Mouse (Mus musculus): ENCODE results near the gene Iqgap2. TPM values are rescaled to one million over a fixed set of nuclear protein-coding genes. Genes with fewer than 3 reads are reported as not detected.

The Iqgap2 gene
- total RNA-seq, 2 experiments from 2014 or later = 93.7 to 97.7 TPM

DNA sequence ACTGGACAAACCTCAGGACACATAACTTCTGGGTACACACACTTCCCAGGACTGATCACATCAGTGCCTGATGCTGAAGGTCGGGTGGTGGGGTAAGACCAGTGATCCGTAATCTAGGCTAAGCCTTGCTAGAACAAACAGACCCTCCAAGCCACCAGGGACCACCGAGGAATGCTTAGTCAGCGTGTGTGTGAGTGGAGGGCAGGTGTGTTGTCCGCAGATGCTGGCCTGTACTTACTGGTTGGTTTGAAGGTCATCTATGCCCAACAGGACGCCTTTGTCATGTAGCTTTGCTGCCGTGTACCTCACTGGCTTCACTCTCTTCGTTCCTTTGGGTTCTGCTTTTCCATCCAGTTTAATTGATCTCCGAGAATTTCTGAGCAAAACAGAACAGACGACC lies 262.0 kb downstream of the Iqgap2 start:
- DNase-seq (ENCODE audit: low spot score in 2 of 2) = no peak

DNA sequence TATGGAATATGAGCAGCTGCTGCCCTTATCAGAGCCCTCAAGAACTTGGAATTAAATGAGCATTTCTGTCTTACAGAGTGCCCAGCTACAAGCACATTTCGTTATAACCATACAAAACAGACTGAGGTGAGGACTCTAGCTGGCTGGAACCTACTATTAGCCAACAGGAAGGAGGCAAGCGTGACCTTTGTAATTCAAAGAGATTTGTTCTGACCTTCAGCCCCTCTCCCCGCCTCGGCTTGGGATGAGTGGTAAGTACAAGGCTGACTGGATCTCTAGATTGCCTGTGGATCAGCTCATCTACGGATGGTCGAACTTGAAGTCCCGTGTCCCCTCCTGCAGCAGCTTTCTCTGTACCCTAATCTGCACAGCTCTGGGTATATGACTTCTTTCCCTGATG lies 265.0 kb downstream of the Iqgap2 start:
- DNase-seq (ENCODE audit: low spot score in 2 of 2) = no peak

DNA sequence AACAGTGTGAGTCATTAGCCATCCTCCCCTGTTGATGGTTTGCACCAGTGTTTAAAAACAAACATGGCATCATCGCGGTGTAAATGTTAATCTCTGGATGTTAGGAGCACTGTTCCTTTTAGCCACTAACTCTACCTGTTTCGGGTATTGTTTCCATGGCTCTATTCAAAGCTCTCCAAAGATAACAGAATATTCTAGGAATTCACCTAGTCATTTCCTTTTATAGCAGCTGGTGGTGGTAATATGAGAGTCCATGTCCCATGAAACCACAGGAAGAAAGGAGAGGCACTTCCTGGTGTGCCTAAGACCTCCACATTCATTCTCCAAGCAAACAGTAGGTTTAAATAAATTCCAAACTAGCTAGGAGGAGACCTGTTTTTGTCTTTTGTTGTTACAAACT lies 268.7 kb downstream of the Iqgap2 start:
- DNase-seq (ENCODE audit: low spot score in 2 of 2) = no peak

DNA sequence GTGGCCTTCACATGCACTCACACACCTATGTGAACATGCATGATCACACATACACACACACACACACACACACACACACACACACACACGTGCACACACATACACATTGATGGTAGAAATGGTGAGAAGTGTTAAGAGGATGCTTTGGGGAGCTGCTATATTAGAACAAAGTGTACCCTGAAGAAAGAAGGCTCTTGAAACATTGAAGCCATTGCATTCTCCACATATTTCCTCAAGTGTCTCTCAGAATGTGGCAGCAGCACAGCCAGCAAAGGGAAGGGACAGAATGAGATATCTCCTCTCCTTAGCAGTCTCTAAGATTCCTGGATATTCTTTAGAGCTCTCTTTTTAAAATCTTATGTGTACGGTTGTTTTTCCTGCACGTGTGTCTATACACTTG lies 270.2 kb downstream of the Iqgap2 start:
- DNase-seq (ENCODE audit: low spot score in 2 of 2) = no peak

DNA sequence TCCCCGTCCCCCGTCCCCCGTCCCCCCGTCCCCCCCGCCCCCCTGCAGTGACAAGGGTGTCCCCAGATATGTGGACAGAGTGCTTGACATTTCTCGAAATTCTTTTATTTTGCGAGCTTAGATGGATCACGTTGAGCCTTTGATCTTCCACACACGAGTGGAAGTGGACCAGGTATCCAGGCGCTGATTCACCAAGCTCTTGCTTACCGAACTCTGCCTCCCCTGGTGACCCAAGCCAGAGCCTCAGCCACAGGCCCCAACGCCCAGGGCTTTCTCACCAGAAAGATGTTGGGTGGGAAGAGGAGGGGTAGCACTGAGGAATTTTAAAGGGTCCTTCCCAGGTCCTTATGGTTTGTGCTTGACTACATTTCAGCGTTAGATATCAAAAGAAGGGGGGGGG lies 272.9 kb downstream of the Iqgap2 start:
- no peak for DNase-seq (ENCODE audit: low spot score in 2 of 2)

DNA sequence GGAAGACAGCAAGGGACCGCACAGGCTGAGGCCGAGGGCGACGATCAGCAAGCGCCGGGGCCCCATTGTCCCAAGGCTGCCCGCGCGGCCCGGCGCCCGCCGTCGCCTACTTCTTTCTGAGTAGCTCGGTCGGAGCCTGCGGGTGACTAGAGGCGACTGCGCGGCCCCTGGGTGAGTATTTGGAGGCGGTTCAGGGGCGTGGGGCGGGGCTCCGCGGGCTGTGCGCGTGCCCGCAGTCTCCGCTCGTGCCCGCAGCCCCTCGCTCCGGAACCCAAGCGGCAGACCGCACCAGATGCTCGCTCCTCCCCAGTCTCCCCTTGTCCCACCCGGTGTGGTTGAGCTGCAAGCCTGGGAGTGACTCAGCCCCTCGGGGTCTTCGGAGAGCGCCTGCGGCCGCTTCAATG lies 273.4 kb downstream of the Iqgap2 start, which contains the start of gene F2r:
TSS of gene F2r (minus strand) at position 179 of the 404 bp plus-strand sequence.
- DNase-seq (ENCODE audit: low spot score in 2 of 2) = peak; percentile 75 to 76

DNA sequence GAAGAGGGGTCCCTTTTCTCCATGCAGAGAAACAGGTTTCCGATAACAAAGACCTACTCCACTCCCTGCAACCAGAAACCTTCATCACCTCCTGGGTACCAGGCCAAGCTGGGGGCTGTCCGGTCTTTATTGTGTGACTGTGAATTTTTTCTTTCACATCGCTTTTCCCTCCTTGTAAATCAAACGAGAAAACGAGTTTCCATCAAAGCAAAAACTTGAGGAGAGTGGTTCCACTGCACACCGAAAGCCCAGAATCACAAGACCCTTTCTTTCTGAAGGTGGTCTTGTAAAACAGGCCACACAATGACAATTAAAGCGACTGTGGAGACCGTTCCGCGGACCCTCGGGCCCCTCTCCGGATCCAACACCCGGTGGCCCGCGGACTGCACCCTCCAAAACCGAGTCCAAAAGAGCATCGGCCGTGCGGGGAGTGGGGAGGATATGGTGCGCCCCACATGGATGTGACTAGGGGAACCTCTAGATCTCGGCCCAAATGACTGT lies 274.0 kb downstream of the Iqgap2 start:
- DNase-seq (ENCODE audit: low spot score in 2 of 2) = no peak

DNA sequence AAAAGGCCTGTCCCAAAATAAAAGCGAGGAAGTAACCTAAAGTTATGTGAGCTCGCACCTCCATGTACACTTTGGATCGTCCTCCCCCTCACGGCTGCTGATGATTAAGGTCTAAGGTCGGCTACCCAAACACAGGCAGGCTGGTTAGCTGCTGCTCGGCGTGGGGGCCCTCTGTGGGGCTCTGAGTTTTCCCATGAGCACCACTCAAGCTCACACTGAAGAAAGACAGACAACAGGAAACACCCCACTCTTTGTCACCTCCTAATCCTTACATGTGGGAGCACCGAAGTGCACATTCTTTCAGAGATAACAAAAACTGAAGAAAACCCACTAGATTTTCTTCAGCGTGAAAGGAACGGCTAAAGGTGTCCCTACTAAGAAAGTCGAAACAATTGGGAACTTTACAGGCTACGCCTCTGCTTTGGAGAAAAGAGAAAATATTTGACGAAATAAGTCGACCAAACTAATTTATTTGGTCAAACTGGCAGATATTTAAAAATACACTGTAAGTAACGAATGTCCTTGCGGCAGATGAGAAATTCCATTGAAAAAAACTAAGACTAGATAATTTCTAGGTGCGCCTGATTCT lies 274.5 kb downstream of the Iqgap2 start:
- no peak for DNase-seq (ENCODE audit: low spot score in 2 of 2)

DNA sequence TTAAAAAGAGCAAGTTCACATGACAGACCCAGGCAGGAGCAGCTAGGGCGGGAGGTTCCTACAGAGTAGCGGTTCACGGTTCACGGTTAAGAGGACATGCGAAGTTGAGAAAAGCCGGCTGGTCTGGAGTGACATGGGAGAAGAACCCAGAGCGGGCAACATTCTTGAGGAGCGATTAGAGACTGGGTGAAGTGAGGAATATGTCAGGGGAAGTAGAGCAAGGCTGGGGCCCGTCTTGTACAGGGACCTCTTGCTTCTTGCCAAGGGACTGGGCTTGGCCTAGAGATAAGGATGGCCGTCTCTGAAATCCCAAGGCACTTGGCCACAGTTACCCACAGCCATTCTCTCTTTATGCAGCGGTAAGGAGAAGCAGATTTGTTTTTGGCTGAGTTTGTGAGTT lies 275.2 kb downstream of the Iqgap2 start:
- no peak for DNase-seq (ENCODE audit: low spot score in 2 of 2)

DNA sequence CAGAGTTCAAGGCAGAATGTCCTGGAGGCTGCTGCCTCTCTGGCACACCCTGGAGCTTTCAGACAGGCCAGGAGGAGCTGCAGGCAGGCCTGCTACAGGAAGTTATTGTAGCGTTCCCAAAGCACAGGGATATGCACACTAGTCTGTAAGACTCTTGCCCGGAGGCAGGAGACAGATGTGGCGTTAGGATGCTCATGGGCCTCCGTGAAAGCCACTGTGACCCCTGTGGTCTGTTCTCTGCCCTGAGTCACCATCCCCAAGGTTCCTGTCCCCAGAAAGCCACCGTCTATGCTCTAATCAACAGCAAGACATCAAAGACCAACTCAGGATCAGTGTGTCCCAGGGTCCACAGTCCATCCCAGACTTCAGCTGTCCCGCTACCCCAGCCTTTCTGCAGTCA lies 277.0 kb downstream of the Iqgap2 start:
- no peak for DNase-seq (ENCODE audit: low spot score in 2 of 2)

DNA sequence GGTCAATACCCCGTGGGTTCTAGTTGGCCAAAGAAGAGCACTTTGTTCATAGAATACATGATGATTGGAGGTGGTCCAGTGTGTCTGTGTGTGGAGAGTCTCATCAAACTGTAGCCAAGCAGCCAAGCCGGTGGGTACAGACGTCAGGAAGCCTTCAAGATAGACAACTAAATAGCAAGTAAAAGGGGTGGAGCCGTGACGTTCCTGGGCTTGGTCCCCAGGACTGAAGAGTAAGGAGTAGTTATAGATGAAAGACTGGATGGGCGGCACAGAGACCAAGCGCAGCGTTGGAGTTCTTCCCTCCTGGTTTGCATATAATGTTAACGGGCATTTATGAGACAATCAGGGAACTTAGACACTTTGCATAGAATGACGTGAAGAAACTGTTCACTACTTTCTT lies 279.5 kb downstream of the Iqgap2 start:
- DNase-seq (ENCODE audit: low spot score in 2 of 2) = no peak

DNA sequence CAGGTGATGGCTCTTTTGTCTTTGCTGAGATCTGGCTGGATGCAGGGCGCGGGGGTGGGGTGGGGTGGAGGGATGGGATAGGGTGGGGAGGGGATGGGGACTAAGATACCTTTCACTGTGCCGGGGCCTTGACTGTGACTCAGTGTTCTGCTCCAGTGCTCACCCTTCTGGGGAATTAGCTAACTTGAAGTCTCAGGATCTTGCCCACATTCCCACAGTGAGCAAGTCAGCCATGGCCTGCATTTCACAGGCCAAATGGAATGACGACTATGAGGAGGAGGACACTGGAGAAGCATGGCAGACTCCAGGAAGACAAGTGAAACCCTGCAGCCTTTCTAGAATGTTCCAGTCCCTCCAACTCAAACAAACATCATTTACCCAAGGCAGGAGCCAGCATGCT lies 280.0 kb downstream of the Iqgap2 start:
- DNase-seq (ENCODE audit: low spot score in 2 of 2) = no peak

DNA sequence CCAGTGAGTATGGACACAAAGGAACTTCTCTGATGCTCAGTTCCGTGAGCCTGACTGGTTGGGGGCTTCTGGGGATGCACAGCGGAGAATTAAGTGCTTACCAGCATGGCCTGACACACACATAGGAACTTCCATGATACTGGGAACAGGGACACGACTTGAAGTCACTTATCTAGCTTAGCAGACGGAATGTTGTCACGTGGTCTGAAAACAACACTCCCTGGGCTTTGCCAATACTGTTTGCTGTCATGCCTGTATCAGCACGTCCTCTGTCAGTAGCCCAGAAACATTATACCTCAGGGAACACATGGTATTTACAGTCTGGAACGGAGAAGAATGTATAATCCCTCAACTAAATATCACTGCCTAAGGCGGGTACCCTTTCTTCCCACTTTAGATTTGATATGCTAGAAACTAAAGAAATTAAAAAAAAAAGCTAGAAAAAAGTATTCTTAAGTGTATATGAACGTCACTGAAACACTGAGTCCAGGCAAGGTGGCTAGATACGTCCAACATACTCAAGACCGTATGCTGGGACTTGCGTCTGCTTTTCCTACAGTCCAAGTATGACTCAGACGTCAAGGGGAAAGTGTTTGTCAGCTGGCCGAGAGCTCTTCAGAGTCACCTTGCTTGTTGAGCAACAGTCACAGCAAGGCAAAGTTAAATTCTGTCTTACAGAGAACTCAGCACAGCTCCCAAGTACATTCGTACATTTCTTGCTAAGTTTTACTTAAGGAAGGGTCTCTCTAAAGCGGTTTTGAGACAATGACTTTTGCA lies 280.7 kb downstream of the Iqgap2 start:
- DNase-seq (ENCODE audit: low spot score in 2 of 2) = no peak

DNA sequence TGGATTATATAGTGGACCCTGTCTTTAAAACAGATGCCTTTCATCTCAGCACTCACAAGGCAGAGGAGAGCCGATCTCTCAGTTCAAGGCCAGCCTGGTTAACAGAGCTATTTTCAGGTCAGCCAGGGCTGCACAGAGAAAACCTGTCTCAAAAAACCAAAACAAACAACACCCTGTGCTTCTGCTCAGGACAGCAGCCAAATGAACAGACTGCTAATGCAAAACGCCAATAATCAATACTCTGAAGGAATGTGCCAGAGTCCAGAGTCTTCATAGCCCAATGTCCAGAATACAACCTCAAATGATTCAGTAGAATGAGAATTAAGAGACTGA lies 282.7 kb downstream of the Iqgap2 start:
- DNase-seq (ENCODE audit: low spot score in 2 of 2) = no peak

DNA sequence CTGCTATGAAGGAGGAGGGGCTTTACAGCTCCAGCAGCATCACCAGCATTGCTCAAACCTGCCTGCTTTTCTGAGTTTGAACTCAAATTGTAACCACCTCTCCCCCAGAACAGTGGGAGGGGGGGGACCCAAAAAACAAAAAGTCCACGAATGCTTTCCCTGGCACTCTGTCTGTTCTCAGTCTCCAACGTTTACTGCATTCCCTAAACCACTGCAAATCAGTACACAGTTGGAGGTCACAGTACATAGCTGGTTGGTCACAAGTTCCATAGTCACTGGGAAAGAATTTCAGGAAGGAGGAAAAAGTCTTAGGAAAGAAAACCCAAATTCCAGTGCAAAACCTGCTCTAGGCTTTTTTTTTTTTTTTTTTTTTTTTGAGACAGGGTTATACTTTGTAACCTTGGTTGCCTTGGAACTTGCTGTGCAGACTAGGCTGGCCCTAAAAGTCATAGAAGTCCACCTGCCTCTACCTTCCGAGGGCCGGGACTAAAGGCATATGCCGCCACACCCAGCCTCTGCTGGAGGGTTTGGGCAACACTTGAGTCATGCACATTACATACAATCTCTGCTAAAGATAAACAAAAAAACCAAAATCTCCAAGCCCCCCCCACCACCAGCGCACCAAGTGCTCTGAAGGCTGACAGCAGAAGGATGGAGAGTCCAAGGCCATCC lies 283.2 kb downstream of the Iqgap2 start:
- no peak for DNase-seq (ENCODE audit: low spot score in 2 of 2)

DNA sequence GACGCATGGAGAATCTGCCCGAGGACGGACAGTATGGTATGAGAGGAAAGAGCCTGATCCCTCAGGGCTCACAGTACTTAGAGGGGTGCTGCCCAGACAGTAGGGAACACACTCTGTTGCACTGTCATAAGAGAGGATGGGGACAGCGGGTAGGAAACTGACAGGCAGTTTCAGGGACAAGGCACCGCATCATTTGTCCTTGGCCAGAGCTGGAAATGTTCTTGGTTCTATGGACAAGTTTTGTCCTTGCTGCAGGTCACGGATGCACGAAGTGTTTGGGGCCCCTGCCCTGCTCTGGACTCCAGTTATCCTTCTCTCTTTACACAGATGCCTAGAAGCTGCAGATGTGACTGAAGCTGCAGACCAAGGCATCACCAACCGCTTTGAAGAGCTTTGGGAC lies 284.7 kb downstream of the Iqgap2 start:
- no peak for DNase-seq (ENCODE audit: low spot score in 2 of 2)

DNA sequence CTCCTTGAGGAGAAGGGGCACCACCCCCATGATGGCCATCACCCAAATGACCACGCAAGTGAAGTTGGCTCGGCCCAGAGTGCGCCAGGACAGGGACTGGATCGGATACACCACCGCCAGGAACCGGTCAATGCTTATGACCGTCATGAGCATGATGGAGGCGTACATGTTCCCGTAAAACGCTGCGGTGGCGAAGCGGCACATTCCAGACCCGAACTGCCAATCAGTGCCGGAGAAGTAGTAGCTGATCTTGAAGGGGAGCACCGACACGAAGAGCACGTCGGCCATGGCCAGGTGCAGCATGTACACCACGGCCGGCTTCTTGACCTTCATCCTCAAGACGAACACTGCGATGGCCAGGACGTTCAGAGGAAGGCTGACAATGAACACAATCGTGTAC lies 287.4 kb downstream of the Iqgap2 start:
- no peak for DNase-seq (ENCODE audit: low spot score in 2 of 2)

DNA sequence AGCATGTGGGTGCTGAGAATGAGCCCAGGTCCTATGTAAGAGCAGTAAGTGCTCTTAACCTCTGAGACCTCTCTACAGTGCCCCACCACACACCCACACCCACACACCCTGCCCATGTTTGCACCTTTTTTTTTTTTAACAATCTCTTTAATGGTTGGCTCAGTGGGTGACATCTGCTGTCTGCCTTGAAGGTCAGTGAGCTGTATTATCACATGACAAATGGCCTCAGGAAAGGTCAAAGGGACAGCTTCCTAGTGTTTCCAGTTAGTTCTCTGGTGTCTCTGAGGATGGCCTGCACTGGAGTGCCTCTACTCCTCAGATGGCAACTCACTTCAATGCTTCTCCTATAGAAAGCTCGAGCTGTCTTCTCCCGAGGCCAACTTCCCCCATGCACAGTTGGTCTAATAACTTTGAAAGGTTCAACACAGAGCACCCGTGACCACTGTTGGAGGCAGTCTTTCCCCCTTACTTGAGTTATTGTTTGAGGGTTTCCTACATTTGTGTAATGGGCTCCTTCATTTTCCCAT lies 291.8 kb downstream of the Iqgap2 start:
- no peak for DNase-seq (ENCODE audit: low spot score in 2 of 2)

DNA sequence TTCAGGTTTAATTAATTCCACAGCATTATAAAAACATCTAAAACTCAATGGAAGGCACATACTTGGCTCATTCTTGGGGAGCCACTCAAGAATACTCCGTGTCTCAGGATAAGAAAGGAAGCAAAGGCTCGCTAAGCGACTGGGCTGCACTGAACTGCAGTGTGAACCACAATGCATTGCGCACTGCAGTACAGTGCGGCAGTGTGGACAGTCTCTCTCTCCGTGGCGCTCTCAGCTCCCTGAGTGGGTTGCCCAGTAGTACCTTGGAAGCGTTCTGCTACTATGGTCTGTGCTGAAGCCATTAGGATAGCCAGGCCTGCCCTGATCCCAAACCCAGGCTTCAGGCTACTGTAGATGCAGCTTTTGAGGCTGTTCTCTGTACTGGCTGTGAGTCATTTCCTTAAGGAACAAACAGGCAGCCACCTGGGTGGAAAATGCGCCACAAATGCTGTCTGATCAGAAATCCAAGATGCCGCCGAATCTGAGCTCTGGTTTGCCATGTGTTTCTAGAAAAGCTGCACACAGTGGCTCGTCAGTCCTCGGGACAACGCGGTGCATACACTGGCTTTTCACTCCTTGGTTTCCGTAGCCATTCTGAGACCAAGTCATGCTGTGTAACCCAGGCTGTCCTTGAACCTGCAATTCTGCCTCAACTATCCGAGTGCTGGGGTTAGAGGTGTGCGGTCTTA lies 293.3 kb downstream of the Iqgap2 start:
- DNase-seq (ENCODE audit: low spot score in 2 of 2) = no peak

DNA sequence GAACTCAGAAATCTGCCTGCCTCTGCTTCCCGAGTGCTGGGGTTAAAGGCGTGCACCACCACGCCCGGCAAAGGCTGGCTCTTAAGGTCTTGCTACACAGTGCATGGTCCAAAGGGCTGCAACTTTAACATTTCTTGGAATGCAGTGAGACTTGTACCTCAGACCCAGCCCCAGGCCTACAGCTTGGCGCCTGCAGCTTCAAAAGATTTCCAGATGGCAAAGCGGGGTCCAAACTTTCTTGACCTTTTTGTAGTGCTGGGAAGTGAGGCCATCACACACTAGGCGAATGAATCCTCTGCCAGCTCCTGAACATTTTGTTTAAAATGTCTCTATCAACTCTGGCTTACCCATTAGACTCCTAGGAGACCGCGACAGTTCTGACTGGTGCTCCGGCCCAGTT lies 294.1 kb downstream of the Iqgap2 start:
- no peak for DNase-seq (ENCODE audit: low spot score in 2 of 2)

DNA sequence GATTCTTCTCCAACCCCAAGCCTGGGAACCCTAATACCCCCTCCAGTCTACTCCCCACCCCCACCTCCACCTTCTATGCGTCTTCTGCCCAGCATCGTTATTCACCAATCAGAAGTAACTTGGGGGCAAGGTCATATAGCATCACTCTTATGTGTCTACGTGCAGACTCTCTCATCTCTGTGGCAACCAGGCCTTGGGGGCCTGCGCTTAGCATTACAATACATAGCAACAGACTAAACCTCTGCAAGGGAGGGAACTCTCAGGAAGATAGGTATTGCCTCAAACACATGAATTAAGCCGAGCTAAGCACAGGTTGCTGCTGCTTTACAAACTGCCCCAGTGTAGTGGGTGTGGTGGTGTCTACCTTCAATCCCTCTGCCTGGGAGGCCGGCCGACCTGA lies 295.0 kb downstream of the Iqgap2 start:
- DNase-seq (ENCODE audit: low spot score in 2 of 2) = no peak

DNA sequence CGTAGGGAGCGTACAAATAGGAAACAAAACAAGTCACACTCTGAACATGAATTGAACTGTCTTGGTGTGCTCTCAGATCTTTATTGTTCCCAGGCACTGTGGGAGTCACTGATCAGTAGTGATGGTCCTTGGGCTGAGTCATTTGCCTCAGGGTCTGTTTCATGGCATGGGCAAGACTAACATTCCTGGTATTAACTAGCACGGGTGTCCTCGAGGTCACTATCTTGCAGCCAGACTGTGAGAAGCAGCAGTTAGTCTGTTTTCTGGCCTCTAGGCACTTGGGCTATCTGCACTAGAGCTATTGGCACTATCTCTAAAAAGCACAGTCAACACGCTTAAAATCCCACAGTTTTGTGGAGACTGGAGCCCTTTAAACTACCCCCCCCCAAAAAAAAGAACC lies 295.8 kb downstream of the Iqgap2 start:
- no peak for DNase-seq (ENCODE audit: low spot score in 2 of 2)
